Mouse (Mus musculus): Measurements from ENCODE around the gene Ccdc173. TPM values are rescaled to one million over a fixed set of nuclear protein-coding genes. Genes with fewer than 3 reads are reported as not detected.

Ccdc173 gene
- polyA plus RNA-seq (2015; fragmentation: Nextera tagmentation; extraction: Ambion mirVana) = 3.2 and 4.6 TPM in 2 replicates

DNA sequence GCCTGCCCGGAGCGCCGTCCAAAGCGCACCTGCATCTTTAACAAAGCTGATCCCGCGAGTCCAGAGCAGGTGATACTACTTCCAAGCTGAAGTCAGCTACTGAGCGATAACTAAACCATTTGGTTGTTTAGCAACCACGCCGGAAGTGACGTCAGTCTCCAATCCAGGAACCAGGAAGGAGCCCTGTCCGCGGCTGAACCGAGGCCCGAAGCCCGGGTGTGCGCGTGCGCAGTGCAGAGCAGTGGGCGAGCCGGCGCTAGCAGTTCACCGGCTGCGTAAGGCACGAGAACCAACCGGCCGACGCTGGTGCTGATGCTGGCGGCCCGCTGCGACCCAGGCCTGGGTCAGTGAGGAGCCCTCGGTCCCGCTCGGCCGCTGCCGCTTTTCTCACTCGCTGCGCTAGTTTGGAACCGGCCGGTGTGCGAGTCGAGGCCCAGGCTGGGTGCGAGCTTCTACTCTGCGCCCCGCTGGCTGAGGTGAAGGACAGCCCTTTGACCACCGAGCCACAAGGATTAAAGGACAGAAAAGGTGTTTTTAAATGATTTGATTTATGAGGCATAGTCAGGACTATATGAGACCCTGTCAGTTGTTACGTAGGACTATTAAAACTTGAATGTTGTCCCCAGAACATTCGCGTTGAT lies at the start of gene Ccdc173, which contains the start of gene Phospho2:
Ccdc173 (minus strand) TSS at position 147 of the 641 bp plus-strand sequence.
Phospho2 (plus strand) TSS at position 195 of the 641 bp plus-strand sequence.
- Histone ChIP-seq H3K9me3 (replicated peaks) (no peaks in the 10 kb centered on the region), H3K9ac (peak within 1 kb of the TSS; percentile 76), H3K4me1 (peaks cover 4% of the 10 kb centered on the region; the same call in 1 of the 2 replicates), H3K4me3 (replicated peaks) (peak within 1 kb of the TSS; percentile 64), H3K27ac (replicated peaks) (peak within 1 kb of the TSS; percentile 87), H3K27me3 (no peaks in the 10 kb centered on the region), H3K4me2 (replicated peaks) (peak within 1 kb of the TSS; percentile 82), H3K36me3 (peaks cover 17% of the 10 kb centered on the region; the same call in 1 of the 2 replicates)
- peak; percentile 95 for ATAC-seq (ENCODE audit: insufficient number of reproducible peaks, low FRiP score, low TSS enrichment, low read depth)
- WGBS = 2% methylated on average over 48 of the region's 48 CpGs

DNA sequence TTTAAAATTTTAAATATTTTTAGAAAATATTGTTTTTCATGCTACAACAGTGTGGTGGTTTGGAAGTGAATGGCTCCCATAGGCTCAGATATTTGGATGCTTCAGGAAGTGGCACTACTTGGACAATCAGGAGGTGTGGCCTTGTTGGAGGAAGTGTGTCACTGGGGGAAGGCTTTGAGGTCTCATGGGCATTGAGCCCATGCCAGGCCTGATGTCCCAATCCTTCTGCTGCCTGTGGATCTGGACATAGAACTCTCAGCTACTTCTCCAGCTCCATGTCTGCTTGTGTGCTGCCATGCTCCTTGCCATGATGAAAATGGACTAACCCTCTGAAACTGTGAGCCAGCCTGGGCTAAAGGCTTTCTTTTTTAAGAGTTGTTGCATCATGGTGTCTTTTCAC lies 49.3 kb upstream of the Ccdc173 start:
- Histone ChIP-seq H3K27ac (replicated peaks) (no peak overlapping the region), H3K4me2 (replicated peaks) (no peak overlapping the region), H3K4me3 (replicated peaks) (no peak overlapping the region), H3K9ac (no peak overlapping the region), H3K9me3 (replicated peaks) (no peaks in the 10 kb centered on the region), H3K4me1 (no peaks in the 10 kb centered on the region), H3K27me3 (no peaks in the 10 kb centered on the region), H3K36me3 (peaks cover 12% of the 10 kb centered on the region)
- ATAC-seq (ENCODE audit: insufficient number of reproducible peaks, low FRiP score, low TSS enrichment, low read depth) = no peak

DNA sequence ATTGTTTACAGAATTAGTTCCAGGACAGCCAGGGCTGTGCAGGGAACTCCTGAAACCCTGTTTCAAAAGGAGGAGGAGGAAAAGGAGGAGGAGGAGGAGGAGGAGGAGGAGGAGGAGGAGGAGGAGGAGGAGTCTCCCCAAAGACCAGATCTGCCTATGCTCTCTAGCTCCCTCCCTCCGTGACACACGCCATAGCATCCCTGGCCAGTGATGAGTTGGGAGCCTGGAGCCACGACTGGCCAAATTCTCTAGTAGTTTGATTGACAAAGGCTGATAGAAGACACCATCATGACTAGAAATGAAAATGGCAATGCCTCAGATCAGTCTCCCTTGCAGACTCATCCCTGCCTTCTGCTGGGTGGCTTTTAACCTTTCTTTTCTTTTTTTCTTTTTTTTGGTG lies 48.6 kb upstream of the Ccdc173 start:
- 44% methylated on average over 3 of the region's 3 CpGs for WGBS
- no peak overlapping the region for H3K4me3 ChIP-seq (replicated peaks)
- H3K4me1 ChIP-seq = no peaks in the 10 kb centered on the region
- no peaks in the 10 kb centered on the region for H3K9me3 ChIP-seq (replicated peaks)
- H3K36me3 ChIP-seq = peaks cover 19% of the 10 kb centered on the region
- ATAC-seq (ENCODE audit: insufficient number of reproducible peaks, low FRiP score, low TSS enrichment, low read depth) = no peak
- H3K27ac ChIP-seq (replicated peaks) = no peak overlapping the region
- no peak overlapping the region for H3K4me2 ChIP-seq (replicated peaks)
- no peak overlapping the region for H3K9ac ChIP-seq
- no peaks in the 10 kb centered on the region for H3K27me3 ChIP-seq

DNA sequence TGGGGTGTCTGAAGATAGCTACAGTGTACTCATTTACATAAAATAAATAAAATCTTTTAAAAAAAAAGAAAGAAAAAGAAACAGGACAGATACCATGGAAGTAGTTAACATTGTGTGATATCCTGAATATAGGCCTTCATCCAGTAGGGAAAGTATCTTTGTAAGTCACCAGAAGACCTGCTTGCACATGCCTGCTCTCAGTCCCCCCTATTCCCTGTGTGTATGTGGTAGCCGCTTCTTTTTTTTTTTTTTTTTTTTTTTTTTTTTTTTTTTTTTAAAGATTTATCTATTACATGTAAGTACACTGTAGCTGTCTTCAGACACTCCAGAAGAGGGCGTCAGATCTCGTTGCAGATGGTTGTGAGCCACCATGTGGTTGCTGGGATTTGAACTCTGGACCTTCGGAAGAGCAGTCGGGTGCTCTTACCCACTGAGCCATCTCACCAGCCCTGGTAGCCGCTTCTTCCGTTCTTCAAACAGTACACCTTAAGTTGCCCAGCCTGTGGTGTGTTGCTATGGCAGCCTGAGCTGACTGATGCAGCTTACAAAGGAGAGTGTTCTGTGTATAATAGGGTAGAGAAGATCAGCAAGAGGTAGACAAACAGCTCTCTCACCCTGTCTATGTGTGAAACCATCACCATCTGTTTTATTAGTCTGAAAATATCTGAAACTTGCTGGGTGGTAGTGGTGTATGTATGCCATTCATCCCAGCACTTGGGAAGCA lies 48.0 kb upstream of the Ccdc173 start:
- Histone ChIP-seq H3K36me3 (peaks cover 25% of the 10 kb centered on the region), H3K27ac (replicated peaks) (no peak overlapping the region), H3K4me1 (no peaks in the 10 kb centered on the region), H3K9me3 (replicated peaks) (no peaks in the 10 kb centered on the region), H3K27me3 (no peaks in the 10 kb centered on the region), H3K4me3 (replicated peaks) (no peak overlapping the region), H3K4me2 (replicated peaks) (no peak overlapping the region), H3K9ac (no peak overlapping the region)
- no peak for ATAC-seq (ENCODE audit: insufficient number of reproducible peaks, low FRiP score, low TSS enrichment, low read depth)
- 62% methylated on average over 7 of the region's 7 CpGs for WGBS

DNA sequence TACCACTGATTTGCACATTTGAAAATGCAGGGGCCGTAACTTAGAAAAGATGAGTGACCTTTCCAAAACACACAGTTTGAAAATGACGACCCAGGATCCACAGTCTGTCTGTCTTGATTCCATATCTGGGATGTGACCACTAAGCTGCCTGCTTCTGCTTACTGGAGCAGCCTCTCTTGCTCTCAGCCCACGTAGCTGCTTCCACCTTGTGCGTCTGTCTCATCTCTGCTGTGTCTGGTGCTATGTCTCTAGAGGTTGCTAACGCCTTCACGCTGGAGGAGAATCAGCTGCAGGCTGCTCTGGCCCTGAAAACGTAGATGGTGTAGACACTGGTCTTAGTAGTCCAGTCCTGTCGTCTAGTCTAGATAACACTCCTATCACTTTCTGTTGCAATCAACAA lies 40.7 kb upstream of the Ccdc173 start:
- 81% methylated on average over 8 of the region's 8 CpGs for WGBS
- Histone ChIP-seq H3K27ac (replicated peaks) (no peak overlapping the region), H3K36me3 (peaks cover 47% of the 10 kb centered on the region), H3K9me3 (replicated peaks) (no peaks in the 10 kb centered on the region), H3K4me3 (replicated peaks) (no peak overlapping the region), H3K4me1 (peaks cover 9% of the 10 kb centered on the region; the same call in 1 of the 2 replicates), H3K9ac (no peak overlapping the region), H3K4me2 (replicated peaks) (no peak overlapping the region), H3K27me3 (no peaks in the 10 kb centered on the region)
- ATAC-seq (ENCODE audit: insufficient number of reproducible peaks, low FRiP score, low TSS enrichment, low read depth) = no peak

DNA sequence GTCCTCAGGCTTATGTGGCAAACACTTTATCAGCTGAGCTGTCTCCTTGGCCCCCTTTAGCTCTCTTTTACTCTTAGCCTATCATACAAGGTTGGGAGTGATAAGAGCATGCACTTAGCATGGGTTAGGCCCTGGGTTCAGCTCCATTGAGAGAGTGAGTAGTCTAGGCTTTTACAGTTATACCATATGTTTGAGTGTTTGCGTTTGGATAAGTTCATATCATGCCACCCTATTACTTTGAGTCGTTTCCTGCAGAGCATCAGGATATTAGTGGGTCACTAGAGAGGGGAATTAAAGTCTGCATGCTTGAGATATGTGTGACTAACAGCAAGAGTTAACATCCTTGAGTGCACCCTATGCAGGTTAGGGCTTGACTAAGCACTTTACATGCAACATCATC lies 40.3 kb upstream of the Ccdc173 start:
- H3K9ac ChIP-seq = no peak overlapping the region
- H3K27ac ChIP-seq (replicated peaks) = no peak overlapping the region
- WGBS = 86% methylated on average over 2 of the region's 2 CpGs
- H3K4me3 ChIP-seq (replicated peaks) = no peak overlapping the region
- ATAC-seq (ENCODE audit: insufficient number of reproducible peaks, low FRiP score, low TSS enrichment, low read depth) = no peak
- H3K36me3 ChIP-seq = peaks cover 47% of the 10 kb centered on the region
- H3K27me3 ChIP-seq = no peaks in the 10 kb centered on the region
- H3K4me1 ChIP-seq = peaks cover 9% of the 10 kb centered on the region; the same call in 1 of the 2 replicates
- H3K4me2 ChIP-seq (replicated peaks) = no peak overlapping the region
- no peaks in the 10 kb centered on the region for H3K9me3 ChIP-seq (replicated peaks)

DNA sequence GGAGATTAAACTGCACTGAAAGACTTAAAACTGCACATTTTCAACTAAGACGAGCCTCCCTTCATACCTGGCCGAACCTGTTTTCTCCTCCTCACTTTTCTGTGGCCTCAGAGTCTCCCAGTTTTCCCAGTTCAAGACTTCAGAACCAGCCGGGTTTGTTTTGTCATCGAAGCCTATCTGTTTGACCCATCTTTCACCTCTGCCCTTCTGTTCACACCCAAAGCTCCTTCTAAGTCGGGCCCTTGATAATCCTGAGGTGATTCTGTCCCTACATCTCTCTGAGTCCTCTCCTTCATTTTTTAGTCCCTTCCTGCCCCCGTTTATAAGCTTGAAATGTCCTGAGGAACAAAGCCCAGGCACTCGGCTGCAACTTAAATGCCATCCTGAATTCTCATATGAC lies 38.7 kb upstream of the Ccdc173 start:
- Histone ChIP-seq H3K27me3 (no peaks in the 10 kb centered on the region), H3K9ac (no peak overlapping the region), H3K36me3 (peaks cover 34% of the 10 kb centered on the region)

DNA sequence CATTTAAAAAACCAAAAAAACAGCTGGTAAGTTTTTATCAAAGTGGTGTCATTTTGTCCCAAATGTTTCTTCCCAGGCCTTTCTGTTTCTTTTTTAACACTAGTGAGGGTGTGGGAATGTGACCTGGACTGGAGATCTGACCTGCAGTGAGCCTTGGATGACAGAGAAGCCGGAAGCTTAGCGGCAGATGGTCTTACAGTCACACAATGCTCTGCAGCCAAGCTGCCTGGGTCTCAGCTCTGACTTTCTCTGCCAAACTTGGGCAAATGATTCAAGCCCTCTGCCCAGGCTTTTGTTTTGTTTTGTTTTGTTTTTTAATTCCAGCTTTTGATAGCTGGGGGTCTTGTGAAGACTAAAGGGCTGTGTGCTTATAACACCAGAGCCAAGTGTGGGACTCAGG lies 37.0 kb upstream of the Ccdc173 start:
- Histone ChIP-seq H3K27me3 (no peaks in the 10 kb centered on the region), H3K4me2 (replicated peaks) (no peak overlapping the region), H3K9me3 (replicated peaks) (no peaks in the 10 kb centered on the region), H3K4me3 (replicated peaks) (no peak overlapping the region), H3K4me1 (peaks cover 15% of the 10 kb centered on the region; the same call in 1 of the 2 replicates), H3K9ac (no peak overlapping the region), H3K27ac (replicated peaks) (no peak overlapping the region), H3K36me3 (peaks cover 26% of the 10 kb centered on the region)
- WGBS = 68% methylated on average over 2 of the region's 2 CpGs
- no peak for ATAC-seq (ENCODE audit: insufficient number of reproducible peaks, low FRiP score, low TSS enrichment, low read depth)

More for the DNA sequence above, 38.7 kb upstream of the Ccdc173 start:
- WGBS = 46% methylated on average over 7 of the region's 7 CpGs
- ATAC-seq (ENCODE audit: insufficient number of reproducible peaks, low FRiP score, low TSS enrichment, low read depth) = no peak
- Histone ChIP-seq H3K4me1 (peaks cover 15% of the 10 kb centered on the region; the same call in 1 of the 2 replicates), H3K4me3 (replicated peaks) (no peak overlapping the region), H3K27ac (replicated peaks) (no peak overlapping the region), H3K4me2 (replicated peaks) (no peak overlapping the region), H3K9me3 (replicated peaks) (no peaks in the 10 kb centered on the region)

DNA sequence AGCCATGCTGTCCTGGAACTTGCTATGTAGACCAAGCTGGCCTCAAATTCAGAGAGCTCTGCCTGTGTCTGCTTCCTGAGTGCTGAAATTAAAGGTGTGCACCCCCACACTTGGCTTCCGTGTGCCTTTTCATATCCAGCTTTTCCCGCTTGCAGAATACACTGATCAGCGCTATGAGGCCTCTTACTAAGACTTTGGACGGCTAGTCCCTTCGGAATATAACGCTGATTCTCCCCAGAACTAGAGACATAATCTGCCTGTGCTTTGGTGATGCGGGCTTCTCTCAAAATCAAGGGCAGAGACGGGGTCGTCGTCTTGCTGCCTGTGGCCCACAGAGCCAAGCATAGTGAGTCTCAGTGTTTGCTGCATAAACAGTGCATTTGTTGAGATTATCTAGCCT lies 36.5 kb upstream of the Ccdc173 start:
- Histone ChIP-seq H3K9me3 (replicated peaks) (no peaks in the 10 kb centered on the region), H3K4me2 (replicated peaks) (no peak overlapping the region), H3K27ac (replicated peaks) (no peak overlapping the region), H3K9ac (no peak overlapping the region), H3K27me3 (no peaks in the 10 kb centered on the region), H3K4me3 (replicated peaks) (no peak overlapping the region), H3K36me3 (peaks cover 21% of the 10 kb centered on the region), H3K4me1 (peaks cover 15% of the 10 kb centered on the region; the same call in 1 of the 2 replicates)
- WGBS = 74% methylated on average over 10 of the region's 10 CpGs
- ATAC-seq (ENCODE audit: insufficient number of reproducible peaks, low FRiP score, low TSS enrichment, low read depth) = no peak

DNA sequence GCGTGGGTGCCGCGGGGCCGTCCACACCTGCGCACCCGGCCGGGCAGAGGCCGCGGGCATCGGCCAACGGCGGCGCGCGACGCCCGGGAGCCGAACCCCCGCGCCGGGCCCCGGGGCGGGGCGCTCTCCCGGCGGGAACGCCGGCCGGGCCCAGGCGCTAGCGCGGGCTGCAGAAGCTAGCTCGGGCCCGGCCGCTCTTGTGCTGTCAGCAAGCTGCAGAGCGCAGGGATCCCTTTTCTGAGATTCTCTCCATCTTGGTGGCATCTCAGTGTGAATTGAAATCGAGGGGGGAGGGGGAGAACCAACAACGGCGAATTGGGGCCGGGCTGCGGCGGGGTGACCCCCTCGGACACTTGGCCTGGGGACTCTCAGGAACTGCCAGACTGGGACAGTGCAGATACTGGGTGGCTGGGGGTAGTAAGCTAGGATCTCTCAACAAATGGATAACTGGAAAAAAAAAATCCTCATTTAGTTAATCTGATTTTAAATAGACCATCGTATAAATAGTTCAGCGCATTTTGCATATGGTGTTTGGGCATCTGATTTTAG lies 33.8 kb upstream of the Ccdc173 start:
- peaks cover 14% of the 10 kb centered on the region; the same call in 1 of the 2 replicates for H3K4me1 ChIP-seq
- peak overlapping the region; percentile 85 for H3K9ac ChIP-seq
- H3K9me3 ChIP-seq (replicated peaks) = no peaks in the 10 kb centered on the region
- H3K36me3 ChIP-seq = no peaks in the 10 kb centered on the region; the same call in 1 of the 2 replicates
- peak overlapping the region; percentile 83 for H3K4me3 ChIP-seq (replicated peaks)
- peak overlapping the region; percentile 70 for H3K4me2 ChIP-seq (replicated peaks)
- peak overlapping the region; percentile 93 for H3K27ac ChIP-seq (replicated peaks)
- peak; percentile 81 for ATAC-seq (ENCODE audit: insufficient number of reproducible peaks, low FRiP score, low TSS enrichment, low read depth)
- no peaks in the 10 kb centered on the region for H3K27me3 ChIP-seq
- WGBS = 1% methylated on average over 43 of the region's 45 CpGs

DNA sequence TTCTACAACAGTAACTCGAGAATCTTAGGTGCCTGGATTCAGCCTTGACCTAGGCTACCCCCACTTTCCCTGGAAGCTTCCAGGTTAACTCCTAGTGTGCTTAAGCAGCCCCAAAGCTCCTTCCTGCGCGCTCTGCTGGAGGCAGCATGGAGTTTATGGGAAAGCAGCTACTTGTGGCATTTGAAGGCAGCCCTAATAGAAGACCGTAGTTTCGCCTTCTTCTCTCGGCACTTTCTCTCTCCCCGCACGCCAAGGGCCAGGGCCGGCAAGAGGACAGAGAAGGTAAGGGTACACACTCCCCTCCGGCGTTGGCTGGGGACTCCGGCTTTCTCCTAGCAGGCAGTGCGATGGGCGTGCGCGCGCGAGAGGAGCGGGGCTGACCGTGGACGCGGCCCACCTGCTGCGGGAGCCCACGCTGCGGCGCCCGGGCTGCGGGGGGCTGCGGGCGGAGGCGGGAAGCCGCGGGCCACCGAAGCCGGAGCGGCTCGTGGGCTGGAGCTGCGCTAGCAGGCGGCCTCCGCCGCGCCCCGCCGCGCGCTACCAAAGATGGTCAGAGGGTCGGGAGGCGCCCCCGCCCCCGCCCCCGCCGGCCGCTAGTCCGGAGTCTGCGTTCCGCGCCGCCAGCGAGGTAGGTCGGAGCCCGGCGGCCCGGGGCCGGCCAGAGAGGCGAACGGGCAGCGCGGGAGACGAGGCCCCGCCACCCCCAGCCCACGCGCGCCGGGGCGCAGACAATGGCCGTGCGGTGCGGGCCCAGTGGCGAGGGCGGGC lies 33.2 kb upstream of the Ccdc173 start:
- H3K9ac ChIP-seq = peak overlapping the region; percentile 85
- H3K27ac ChIP-seq (replicated peaks) = peak overlapping the region; percentile 93
- WGBS = under 1% methylated on average over 69 of the region's 80 CpGs
- H3K9me3 ChIP-seq (replicated peaks) = no peaks in the 10 kb centered on the region
- H3K4me1 ChIP-seq = peaks cover 11% of the 10 kb centered on the region; the same call in 1 of the 2 replicates
- peak overlapping the region; percentile 83 for H3K4me3 ChIP-seq (replicated peaks)
- peak; percentile 75 for ATAC-seq (ENCODE audit: insufficient number of reproducible peaks, low FRiP score, low TSS enrichment, low read depth)
- no peaks in the 10 kb centered on the region; the same call in 1 of the 2 replicates for H3K36me3 ChIP-seq
- H3K4me2 ChIP-seq (replicated peaks) = peak overlapping the region; percentile 70
- H3K27me3 ChIP-seq = no peaks in the 10 kb centered on the region
